Mouse (Mus musculus): ENCODE data around the gene Dsn1.

Gene Dsn1

GRCm38 (mm10) chr2:157006511-157007233 is at the start of gene Dsn1:
Gene Dsn1 (minus strand): TSS chr2:157007154.
- peak; percentile 85 for DNase-seq

DNA sequence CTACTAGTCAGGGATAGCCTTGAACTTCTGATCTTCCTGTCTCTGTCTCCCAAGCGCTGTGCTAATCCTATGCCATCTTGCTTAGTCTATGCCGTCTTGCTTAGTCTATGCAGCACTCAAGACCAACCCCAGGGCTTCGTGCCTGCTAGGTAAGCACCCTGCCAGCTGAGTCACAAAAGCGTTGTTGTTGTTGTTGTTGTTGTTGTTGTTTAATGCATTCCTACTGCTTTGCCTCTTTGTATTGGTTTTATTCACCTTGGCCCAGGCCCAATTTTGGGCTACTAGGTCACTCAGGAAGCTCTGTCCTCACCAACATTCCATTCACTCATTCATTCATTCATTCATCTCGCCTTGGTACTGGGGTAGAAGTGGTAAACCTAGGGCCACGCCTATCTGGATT is 48.8 kb upstream of the Dsn1 start:
- no peak for DNase-seq

DNA sequence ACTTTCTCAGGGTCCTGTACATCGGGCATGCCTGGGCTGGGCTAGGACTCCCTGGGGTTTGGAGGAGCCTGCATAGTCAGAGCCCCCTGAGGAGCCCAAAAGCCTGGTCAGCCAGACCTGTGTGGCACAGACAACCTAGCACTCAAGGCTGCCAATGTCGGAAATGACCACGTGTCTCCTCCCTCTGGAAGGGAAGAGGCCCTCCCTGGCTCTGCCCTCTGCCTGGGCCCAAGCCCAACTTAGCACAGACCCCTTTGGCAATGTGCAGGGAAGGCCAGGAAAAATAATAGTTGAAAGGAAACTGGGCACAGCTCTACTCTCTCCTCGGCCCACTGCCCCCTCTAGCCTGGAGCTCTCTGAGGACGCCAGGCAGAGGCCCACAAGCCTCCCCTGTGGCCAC is 47.9 kb upstream of the Dsn1 start:
- peak; percentile 38 for DNase-seq

GRCm38 (mm10) chr2:157054297-157054696 is 47.3 kb upstream of the Dsn1 start:
- no peak for DNase-seq

DNA sequence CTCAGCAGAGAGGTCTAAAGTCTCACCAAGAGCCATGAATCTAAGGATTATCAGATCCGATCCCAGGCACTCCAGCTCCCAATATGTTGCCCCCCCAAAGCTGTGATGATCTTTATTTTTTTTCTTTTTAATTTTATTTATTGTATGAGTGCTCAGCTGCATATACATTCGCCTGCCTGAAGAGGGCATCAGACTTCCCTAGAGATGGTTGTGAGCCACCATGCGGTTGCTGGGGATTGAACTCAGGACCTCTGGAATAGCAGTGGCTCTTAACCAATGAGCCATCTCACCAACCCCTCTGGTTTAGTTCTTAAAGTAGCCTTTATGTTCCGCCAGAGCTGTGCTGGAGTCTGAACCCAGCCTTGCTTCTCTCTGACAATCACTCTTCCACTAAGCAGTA is 46.8 kb upstream of the Dsn1 start:
- DNase-seq = no peak

DNA sequence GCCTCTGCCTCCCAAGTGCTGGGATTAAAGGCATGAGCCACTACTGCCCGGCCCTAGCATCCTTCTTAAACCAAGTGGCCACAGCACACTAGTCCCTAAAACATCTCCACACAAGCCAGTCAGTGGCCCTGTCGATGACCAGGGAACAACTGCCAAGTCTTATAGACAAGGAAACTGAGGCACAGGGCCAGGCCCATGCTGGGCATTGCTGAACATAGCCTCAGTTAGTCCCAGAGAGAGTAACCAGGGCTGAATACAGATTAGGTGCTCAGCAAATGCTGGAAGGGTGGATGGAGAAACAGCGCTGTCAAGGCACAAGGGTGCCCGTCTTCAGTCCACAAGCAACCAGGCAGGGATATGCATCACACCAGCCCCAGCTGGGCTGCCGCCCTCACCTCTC is 46.2 kb upstream of the Dsn1 start:
- no peak for DNase-seq

DNA sequence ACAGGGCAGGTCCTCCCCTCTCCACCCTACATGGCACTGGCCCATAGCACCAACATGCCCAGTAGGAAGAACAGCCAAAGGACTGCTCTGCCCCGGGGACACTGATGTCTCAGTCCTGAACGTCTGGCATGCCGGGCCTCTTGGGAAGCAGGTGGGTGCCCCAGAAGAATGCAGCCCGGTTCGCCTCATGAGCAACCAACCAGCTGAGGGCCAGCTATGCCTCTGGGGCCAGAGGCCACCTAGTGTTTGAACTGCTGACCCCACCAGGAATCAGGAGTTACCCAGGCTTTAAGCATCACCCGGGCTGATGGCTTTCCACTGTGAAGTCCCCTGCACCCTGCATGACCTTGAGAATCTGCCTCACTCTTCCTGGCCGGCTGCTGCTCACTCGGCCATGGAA is 45.5 kb upstream of the Dsn1 start:
- no peak for DNase-seq

DNA sequence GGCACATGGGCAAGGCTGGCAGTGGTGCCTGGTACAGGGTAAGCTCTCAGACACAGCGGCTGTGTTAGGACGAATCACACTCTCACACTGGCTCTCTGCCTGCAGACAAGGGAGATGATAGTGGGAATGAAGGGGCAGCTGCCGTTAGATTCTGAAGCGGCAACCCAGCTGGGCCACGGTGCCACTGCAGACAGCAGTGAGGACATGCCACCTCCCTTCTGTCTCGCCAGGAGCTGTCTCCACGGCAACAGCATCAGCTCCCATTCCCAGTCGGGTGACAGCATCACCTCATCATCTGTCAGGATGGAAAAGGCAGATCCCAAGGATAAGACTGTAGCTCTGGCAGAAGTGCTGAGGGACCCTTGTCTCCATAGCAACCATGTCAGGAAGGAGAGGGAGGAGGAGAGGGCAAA is 42.9 kb upstream of the Dsn1 start:
- peak; percentile 44 for DNase-seq

- peak; percentile 83 for DNase-seq
These were observed 41.6 kb upstream of the Dsn1 start for GRCm38 (mm10) chr2:157048395-157049181.

- DNase-seq = no peak
These were observed 40.0 kb upstream of the Dsn1 start for GRCm38 (mm10) chr2:157046956-157047355.

DNA sequence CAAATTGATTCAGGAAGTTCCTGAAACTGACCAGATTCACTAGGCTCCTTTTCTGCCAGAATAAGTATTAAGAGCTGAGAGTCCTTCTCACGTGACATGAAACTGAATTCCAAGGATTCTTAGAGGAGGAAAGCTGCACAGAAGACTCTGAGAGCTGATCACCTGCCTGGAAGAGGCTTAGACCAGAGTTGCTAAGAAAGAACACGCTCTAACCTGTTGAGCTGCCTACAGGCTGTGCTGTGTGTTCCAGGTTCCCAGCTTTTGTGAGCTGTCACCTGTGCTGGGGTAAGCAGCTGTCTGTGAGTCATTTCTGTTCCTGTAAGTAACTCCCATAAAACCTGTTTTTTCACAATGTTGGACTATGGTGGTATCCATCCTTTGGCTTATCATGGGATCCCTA is 39.0 kb upstream of the Dsn1 start:
- no peak for DNase-seq

DNA sequence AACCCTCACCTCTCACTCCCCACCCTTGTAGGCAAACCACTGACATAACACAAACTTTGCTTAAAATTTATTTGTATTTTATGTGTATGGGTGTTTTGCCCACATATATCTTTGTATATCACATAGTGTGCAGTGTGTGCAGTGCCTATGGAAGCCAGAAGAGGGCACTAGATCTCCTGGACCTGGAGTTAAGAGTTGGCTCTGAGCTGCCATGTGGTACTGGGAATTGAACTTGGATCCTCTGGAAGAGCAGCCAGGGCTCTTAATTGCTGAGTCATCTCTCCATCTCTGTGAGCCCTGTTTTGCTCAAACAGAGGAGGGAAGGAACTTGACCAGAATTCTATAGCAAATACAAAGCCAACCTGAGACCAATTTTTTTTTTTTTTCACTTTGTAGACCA is 37.0 kb upstream of the Dsn1 start:
- DNase-seq = no peak

- DNase-seq = no peak
These were observed 36.6 kb upstream of the Dsn1 start for GRCm38 (mm10) chr2:157043556-157043955.

DNA sequence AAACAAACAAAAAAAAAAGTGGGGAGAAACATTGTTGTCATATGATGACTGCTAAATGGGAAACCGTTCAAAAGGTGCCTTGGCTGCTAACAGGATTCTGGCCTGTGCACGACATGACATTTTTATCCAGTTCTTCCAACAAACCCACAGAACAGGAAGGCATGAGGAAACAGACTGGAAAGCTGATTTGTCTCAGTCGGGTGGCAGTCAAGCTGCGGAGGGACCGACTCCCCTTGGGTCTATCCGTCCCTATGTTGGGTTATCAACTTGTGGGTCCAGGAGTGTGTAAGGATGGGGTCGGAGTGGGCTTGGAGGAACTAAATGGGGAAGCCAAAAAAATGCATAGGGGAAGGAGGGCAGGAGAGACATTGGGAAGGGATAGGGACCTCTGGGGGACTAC is 34.5 kb upstream of the Dsn1 start:
- DNase-seq = no peak

DNA sequence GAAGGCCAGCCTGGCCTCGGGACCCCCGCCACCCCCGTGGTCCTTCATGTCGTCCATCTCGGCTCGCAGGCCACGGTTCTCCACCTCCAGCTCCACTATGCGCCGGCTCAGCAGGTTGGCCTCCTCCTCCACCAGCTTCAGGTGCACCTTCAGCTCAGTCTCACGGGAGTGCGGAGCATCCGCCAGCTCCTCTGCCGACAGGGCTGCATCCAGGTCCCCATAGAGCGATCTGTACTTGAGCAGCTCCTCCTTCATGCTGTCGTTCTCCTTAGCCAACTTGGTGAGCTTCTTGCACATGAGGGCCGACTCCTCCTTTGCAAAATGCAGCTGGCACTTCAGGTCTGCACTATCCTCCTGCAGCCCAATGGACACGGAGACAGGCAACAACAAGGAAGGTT is 33.7 kb upstream of the Dsn1 start:
- no peak for DNase-seq

DNA sequence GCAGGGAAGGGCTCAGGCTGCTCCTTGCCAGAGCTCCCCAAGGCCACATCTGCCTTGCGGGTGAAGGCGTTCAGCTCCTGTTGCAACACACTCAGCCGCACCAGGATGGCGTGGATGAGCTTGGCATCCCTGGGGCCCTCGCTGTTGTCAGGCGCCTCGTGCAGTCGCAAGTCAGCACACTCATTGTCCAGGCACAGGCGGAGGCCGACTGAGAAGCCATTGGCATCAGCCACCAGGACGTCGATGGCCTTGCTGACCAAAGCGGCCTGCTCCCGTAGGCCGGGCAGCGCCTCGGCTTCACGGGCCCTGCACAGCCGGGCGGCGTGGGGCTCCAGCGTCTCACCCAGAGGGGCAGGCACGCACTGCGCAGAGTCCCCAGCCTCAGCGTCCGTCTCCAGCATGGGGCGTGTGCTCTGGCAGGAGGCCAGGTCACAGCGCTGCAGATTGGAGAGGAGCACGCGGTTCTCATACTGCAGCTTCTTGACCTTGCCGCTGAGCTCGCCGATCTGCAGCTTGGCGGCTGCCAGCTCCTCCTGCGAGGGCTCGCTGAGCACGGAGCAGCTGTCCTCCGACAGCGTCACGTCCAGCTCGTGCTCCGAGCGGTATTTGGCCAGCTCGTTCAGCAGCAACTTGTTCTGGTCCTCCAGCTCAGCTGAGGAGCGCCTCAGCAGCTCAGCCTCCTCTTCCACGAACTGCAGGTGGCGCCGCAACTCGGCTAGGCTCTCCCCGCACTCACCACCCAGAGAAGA is 33.1 kb upstream of the Dsn1 start:
- DNase-seq = no peak

DNA sequence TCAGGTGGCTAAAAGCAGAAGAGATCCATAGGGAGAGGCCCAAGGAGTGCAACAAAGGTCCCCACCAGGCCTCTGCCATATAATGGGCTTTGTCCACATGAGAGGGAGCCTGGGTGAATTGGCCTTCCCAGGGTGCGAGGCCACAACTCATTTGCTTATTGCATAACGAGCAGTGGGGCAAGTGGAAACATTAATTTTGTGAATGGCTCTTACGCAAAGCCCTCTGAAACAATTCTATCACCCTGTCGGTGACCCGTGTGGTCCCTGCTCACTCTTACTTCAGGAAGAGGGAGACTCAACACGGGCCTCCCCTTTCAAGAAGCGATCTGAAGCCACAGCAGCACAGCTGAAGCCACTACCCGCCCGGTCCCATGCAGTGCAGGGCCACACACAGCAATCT is 30.3 kb upstream of the Dsn1 start:
- DNase-seq = no peak

- no peak for DNase-seq
These were observed 29.4 kb upstream of the Dsn1 start for GRCm38 (mm10) chr2:157036400-157036799.

- DNase-seq = no peak
These were observed 28.4 kb upstream of the Dsn1 start for GRCm38 (mm10) chr2:157035371-157035770.

DNA sequence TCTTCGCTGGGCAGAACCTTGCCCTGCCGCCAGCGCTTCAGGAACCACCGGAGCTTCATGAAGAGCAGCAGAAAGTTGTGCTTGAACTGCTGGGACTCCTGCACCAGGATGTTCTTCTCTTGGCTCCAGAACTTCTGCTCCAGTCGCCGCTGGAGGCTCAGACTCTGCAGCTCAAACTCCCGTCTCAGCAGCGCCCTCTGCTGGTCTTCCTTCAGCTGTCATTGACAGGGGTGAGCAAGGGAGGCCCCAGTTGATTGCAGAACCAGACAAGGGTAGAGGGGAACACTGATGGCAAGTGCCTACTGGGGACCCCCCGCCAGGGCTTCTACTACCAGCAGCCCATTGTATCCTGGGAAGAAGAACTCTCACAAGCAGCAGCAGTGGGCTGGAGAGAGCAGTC is 23.9 kb upstream of the Dsn1 start:
- DNase-seq = peak; percentile 77

- no peak for DNase-seq
These were observed 21.3 kb upstream of the Dsn1 start for GRCm38 (mm10) chr2:157028261-157028660.

DNA sequence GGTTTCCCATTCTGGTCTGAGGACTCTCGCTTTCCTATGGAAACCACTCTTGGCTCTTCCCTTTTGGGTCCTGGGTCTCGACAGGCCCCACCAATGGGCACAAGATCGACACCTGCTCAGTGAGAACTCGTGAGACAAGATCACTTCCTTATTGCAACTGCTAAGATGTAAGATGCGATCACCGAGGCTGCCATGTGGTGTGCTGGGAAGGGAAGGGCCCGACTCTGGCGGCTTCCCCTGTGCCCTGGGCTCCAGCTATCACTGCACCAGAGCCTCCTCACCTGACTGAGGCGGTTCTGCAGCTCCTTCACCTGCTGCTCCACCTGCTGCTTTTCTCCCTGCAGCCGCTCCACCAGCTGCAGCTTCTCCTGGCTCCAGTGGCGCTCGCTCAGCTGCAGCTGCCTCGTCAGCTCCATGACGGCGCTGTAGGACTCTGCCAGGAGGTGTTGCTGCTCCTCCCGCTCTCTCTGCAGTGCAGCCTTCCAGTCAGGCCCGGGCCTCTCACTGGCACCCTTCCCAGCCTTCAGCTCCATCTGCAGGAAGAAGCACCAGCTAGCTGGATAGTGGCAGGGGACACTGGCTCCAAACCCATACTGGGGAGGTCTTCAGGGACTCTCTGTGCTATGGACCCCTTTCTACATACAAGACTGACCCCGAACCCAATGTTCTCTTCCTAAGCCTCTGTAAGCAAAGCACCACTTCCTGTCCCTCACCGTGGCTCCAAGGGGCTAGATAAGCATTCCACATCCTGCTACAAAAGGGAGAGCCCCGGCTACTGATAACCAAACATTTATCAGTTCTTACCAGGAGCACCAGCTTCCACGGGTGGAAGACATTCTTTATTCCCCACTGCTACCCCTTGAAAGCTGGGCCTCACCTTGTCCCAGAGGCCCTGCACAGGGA is 20.4 kb upstream of the Dsn1 start:
- peak; percentile 42 for DNase-seq

DNA sequence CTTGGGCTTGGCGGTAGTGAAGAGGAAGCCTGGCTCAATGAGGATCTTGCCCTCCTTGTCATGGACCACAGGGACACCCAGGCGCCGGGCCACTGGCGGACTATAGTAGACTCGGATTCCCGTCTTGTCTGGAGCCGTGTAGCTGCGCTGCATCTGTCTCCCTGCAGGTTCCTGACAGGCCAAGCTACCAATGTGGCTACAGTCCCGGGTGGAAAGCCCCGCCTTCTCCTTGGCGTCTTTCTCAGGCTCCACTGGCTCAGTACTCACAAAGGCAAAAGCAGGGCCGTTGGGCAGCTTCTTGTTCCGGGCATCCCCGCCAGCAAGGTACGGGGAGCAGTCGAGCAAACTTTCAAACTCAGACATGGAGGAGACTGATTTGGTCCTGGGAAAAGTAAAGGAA is 14.2 kb upstream of the Dsn1 start:
- no peak for DNase-seq

Data from right cerebral cortex, postnatal 25 days (tissue).